Mouse (Mus musculus) erythroblast, embryonic 14.5 days (primary cell): ENCODE data around the gene Ergic1. TPM values are rescaled to one million over a fixed set of nuclear protein-coding genes. Genes with fewer than 3 reads are reported as not detected.

Source experiments
- H3K27me3 ChIP-seq: 2 replicates; pipeline ENCODE4 v1.6.1; 2012; ENCODE audit warnings: inconsistent platforms; ENCODE audit not compliant: control insufficient read depth
- H3K36me3 ChIP-seq: 2 replicates; pipeline ENCODE4 v1.6.1; 2012; ENCODE audit warnings: mild to moderate bottlenecking, inconsistent platforms; ENCODE audit not compliant: control insufficient read depth
- H3K4me1 ChIP-seq: 2 replicates; pipeline ENCODE4 v1.6.1; 2012; ENCODE audit warnings: inconsistent platforms; ENCODE audit not compliant: control insufficient read depth
- H3K4me3 ChIP-seq: replicated peaks from 2 replicates; pipeline ENCODE3; 2012; ENCODE audit warnings: moderate library complexity, mild to moderate bottlenecking, inconsistent platforms
- H3K9me3 ChIP-seq: 2 replicates; pipeline ENCODE4 v1.6.1; 2012; ENCODE audit warnings: low read length, inconsistent platforms, mixed read lengths; ENCODE audit not compliant: control insufficient read depth
- GATA1 ChIP-seq: IDR thresholded peaks from 2 replicates; pipeline ENCODE4 v1.6.1; 2012; ENCODE audit warnings: low read length, inconsistent platforms, mixed read lengths
- TAL1 ChIP-seq: IDR thresholded peaks from 3 replicates; pipeline ENCODE4 v1.6.1; 2012; ENCODE audit warnings: low read length, inconsistent platforms, mixed read lengths
- polyA plus RNA-seq: library from polyadenylated mRNA; stranded (reverse); fragments of >175 nt; gene quantifications from 2 replicates; pipeline ENCODE4 v1.2.3, GENCODE M21; 2012

Gene Ergic1
- polyA plus RNA-seq, 1 experiment = 0.23 TPM

GRCm38 (mm10) chr17:26587961-26588487, 26.7 kb downstream of the Ergic1 start:
- no peak overlapping the region for H3K4me3 ChIP-seq
- no peaks in the 10 kb centered on the region for H3K9me3 ChIP-seq
- TF ChIP-seq GATA1 (no peak), TAL1 (no peak)
- peaks cover 3% of the 10 kb centered on the region; the same call in 1 of the 2 replicates for H3K36me3 ChIP-seq
- no peaks in the 10 kb centered on the region for H3K27me3 ChIP-seq
- H3K4me1 ChIP-seq = peaks cover 2% of the 10 kb centered on the region; the same call in 1 of the 2 replicates

- H3K4me1 ChIP-seq = peaks cover 26% of the 10 kb centered on the region
- TF ChIP-seq TAL1 (no peak), GATA1 (no peak)
- H3K36me3 ChIP-seq = peaks cover 5% of the 10 kb centered on the region
- no peaks in the 10 kb centered on the region for H3K27me3 ChIP-seq
- H3K9me3 ChIP-seq = no peaks in the 10 kb centered on the region
- H3K4me3 ChIP-seq = no peak overlapping the region
Measured at GRCm38 (mm10) chr17:26592510-26592909, 31.2 kb downstream of the Ergic1 start.

- TF ChIP-seq TAL1 = no peak
- no peak for TF ChIP-seq GATA1
- no peak overlapping the region for H3K4me3 ChIP-seq
- H3K4me1 ChIP-seq = peaks cover 26% of the 10 kb centered on the region
- no peaks in the 10 kb centered on the region for H3K27me3 ChIP-seq
- H3K36me3 ChIP-seq = peaks cover 5% of the 10 kb centered on the region
- no peaks in the 10 kb centered on the region for H3K9me3 ChIP-seq
Measured at GRCm38 (mm10) chr17:26593199-26593598, 31.9 kb downstream of the Ergic1 start.

- TF ChIP-seq TAL1 (no peak), GATA1 (no peak)
- peaks cover 26% of the 10 kb centered on the region for H3K4me1 ChIP-seq
Measured at GRCm38 (mm10) chr17:26594171-26594570, 32.9 kb downstream of the Ergic1 start.

GRCm38 (mm10) chr17:26594958-26595357, 33.7 kb downstream of the Ergic1 start:
- Histone ChIP-seq H3K9me3 (no peaks in the 10 kb centered on the region), H3K4me1 (peaks cover 26% of the 10 kb centered on the region), H3K27me3 (no peaks in the 10 kb centered on the region), H3K4me3 (no peak overlapping the region), H3K36me3 (peaks cover 5% of the 10 kb centered on the region)
- TF ChIP-seq TAL1 (no peak), GATA1 (no peak)

More at GRCm38 (mm10) chr17:26594171-26594570, 32.9 kb downstream of the Ergic1 start:
- Histone ChIP-seq H3K27me3 (no peaks in the 10 kb centered on the region), H3K4me3 (no peak overlapping the region), H3K36me3 (peaks cover 5% of the 10 kb centered on the region), H3K9me3 (no peaks in the 10 kb centered on the region)

- Histone ChIP-seq H3K36me3 (peaks cover 5% of the 10 kb centered on the region), H3K4me1 (peaks cover 30% of the 10 kb centered on the region), H3K9me3 (no peaks in the 10 kb centered on the region), H3K4me3 (no peak overlapping the region), H3K27me3 (no peaks in the 10 kb centered on the region)
- no peak for TF ChIP-seq GATA1
- no peak for TF ChIP-seq TAL1
Measured at GRCm38 (mm10) chr17:26595448-26596167, 34.3 kb downstream of the Ergic1 start.

- Histone ChIP-seq H3K4me3 (no peak overlapping the region), H3K4me1 (peaks cover 36% of the 10 kb centered on the region), H3K9me3 (no peaks in the 10 kb centered on the region), H3K36me3 (peaks cover 5% of the 10 kb centered on the region), H3K27me3 (no peaks in the 10 kb centered on the region)
- TF ChIP-seq GATA1 = no peak
- no peak for TF ChIP-seq TAL1
Measured at GRCm38 (mm10) chr17:26596168-26596658, 34.9 kb downstream of the Ergic1 start.

- peaks cover 43% of the 10 kb centered on the region for H3K4me1 ChIP-seq
- no peak overlapping the region for H3K4me3 ChIP-seq
- no peaks in the 10 kb centered on the region for H3K9me3 ChIP-seq
- H3K36me3 ChIP-seq = peaks cover 5% of the 10 kb centered on the region
- no peaks in the 10 kb centered on the region for H3K27me3 ChIP-seq
- TF ChIP-seq GATA1 (no peak), TAL1 (no peak)
Measured at GRCm38 (mm10) chr17:26596856-26597481, 35.7 kb downstream of the Ergic1 start.

- H3K9me3 ChIP-seq = no peaks in the 10 kb centered on the region
- H3K4me1 ChIP-seq = peaks cover 51% of the 10 kb centered on the region
- no peak overlapping the region for H3K4me3 ChIP-seq
- H3K27me3 ChIP-seq = no peaks in the 10 kb centered on the region
- no peaks in the 10 kb centered on the region; the same call in 1 of the 2 replicates for H3K36me3 ChIP-seq
- no peak for TF ChIP-seq TAL1
- TF ChIP-seq GATA1 = no peak
Measured at GRCm38 (mm10) chr17:26598845-26599244, 37.6 kb downstream of the Ergic1 start.
